Mouse (Mus musculus): ENCODE results near the gene Nmt1. TPM values are rescaled to one million over a fixed set of nuclear protein-coding genes. Genes with fewer than 3 reads are reported as not detected.

The Nmt1 gene
- total RNA-seq, 2 experiments from 2014 or later, result 169 to 173 TPM

DNA sequence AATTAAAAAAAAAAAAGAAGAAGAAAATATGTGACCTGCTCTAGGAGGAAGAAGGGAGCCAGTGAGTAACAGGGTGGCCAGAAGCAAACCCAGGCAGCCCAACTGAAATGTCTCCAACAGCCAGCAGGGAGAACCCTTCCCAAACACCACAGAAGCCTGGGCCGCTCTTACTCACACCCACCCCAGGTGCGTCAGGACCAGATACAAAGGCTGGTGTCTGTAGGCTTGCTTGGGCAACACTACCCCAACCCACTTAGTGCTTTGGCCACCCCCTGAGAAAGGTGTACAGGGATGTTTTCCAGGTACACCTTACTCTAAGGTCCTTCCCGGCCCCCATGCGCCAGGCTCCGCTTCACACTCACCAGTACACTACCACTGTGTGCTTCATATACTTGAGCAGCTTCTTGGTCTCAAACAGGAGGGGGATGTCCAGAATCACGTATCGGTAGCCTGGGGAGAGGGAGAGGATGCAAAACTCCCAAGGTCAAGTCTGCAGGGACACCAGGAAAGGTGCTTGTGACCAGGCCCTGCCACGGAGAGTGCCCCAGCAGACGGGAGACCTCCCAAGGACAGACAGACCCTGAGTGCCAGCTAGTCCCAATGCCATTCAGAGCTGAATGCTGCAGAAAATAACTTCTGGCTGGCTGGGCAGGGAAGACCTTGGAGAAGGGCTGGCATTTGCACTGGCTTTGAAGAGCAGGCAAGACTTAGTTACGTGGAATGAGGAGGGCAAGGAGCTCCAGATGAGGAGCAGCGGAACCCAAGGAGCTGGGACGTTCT lies 30.8 kb upstream of the Nmt1 start:
- peak in 1 of 2 experiments; percentile 8 for DNase-seq (ENCODE audit: low spot score in 2 of 2)
- Histone ChIP-seq H3K27ac (no peak overlapping the region), H3K4me3 (no peak overlapping the region)
- 0 out of 2 replicates have a peak, but pooled peaks have one; percentile 15 for TF ChIP-seq CTCF (conservative IDR thresholded peaks at IDR 0.05)

DNA sequence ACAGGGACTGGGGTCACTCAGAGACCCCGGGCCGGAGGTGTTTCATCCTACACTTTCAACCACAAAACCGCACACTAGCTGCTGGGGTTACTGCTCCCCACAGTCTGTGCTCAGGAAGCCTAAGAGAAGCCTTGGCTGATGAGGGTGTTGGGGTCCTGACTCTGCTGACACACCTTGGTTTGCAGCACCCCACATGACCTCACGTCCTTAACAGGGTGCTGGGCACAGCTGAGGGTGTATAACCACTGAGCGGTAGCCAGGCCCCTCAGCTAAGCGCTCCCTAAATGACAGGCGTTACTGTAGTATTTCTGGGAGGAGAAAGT lies 29.8 kb upstream of the Nmt1 start:
- TF ChIP-seq CTCF (conservative IDR thresholded peaks at IDR 0.05), result no peak
- Histone ChIP-seq H3K4me3 (no peak overlapping the region), H3K27ac (peak overlapping the region; percentile 64; the same call in 1 of the 2 replicates)
- DNase-seq (ENCODE audit: low spot score in 2 of 2), result no peak

DNA sequence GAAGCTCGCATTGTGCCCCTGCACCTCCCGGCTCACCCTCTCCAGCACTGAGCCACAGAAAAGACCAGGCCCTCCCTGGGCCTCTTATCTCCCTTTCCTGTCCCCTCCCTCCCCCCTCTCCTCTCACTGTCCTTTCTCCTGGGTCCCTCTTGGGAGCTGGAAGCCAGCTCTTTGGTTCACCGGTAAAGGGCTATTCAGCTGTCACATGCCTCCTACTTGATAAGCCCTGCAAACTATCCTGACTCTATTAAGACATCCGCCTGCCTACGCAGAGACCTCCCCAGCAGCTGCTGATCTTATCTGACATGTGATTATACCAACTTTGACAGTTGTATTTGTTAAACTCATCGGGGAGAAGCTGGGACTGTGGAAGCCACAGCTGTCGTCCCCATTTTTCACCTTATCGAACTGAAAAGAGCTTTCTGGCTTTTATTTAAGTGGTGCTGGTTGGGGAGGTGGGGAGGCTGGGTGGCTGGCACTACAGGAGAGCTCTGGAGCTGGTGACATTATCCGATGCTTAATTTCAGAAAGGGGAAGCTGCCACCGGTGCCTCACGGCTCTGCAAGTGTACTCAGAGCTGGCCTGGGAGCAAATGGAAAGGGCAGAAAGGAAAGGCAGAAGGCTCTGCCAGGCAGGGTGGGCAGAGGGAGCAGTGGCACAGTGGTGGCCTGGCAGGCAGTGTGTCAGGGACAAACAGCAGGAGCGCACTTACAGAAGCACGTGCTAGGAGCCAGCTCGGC lies 29.2 kb upstream of the Nmt1 start:
- peak in 1 of 2 experiments; percentile 9 for DNase-seq (ENCODE audit: low spot score in 2 of 2)
- no peak overlapping the region for H3K4me3 ChIP-seq
- TF ChIP-seq CTCF (conservative IDR thresholded peaks at IDR 0.05), result no peak
- peak overlapping the region; percentile 64 for H3K27ac ChIP-seq

DNA sequence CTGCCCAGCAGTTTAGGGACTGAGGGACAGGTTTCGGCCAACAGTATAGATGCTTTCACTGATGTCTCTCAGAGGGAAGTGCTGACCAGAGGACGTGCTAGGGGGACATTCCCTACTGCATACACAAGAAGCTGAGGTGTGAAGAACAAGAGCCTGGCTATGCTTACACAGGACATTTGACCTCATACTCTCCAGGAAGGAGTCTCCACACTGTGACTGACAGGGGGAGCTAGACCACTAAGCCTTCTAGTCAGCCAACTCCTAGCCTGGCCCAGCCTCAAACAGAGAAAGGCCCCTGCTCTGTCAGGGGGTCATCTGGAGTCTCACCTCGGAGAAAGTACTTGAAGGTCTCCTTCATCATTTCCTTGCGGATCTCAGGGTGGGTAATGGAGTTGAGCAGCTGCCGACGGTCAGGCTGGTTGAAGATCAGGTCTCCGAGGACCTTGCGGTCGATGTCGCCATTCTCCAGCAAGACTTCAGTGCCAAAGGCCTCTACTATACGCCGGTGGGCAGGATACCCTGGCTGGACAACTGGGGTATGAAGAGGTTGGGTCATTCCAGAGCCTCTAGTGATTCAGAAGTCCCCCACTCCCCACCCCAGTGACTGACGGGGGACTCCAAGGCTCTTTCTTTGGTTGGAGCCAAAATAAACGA lies 28.5 kb upstream of the Nmt1 start:
- DNase-seq (ENCODE audit: low spot score in 2 of 2), result peak in 1 of 2 experiments; percentile 8
- TF ChIP-seq CTCF (conservative IDR thresholded peaks at IDR 0.05), result no peak
- Histone ChIP-seq H3K27ac (peak overlapping the region; percentile 64), H3K4me3 (no peak overlapping the region)

DNA sequence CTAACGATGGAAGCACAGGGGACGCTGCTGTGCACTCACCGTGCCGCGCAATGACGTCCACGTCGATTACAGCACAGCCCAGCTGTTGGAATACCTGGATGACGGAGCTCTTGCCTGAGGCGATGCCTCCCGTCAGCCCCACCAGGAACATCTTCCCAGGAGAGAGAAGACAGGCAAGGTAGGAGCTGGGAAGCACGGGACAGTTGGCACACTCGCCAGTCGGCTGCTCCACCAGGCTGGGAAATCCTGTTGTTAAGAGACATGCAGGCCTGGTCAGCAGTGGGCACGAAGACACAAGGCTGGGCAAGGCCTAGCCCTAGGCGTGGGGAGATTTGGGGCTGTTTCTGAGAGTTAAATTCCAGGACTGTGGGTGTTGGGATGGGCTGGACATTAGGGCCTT lies 27.9 kb upstream of the Nmt1 start:
- no peak overlapping the region for H3K4me3 ChIP-seq
- no peak for DNase-seq (ENCODE audit: low spot score in 2 of 2)
- H3K27ac ChIP-seq, result no peak overlapping the region
- no peak for TF ChIP-seq CTCF (conservative IDR thresholded peaks at IDR 0.05)

DNA sequence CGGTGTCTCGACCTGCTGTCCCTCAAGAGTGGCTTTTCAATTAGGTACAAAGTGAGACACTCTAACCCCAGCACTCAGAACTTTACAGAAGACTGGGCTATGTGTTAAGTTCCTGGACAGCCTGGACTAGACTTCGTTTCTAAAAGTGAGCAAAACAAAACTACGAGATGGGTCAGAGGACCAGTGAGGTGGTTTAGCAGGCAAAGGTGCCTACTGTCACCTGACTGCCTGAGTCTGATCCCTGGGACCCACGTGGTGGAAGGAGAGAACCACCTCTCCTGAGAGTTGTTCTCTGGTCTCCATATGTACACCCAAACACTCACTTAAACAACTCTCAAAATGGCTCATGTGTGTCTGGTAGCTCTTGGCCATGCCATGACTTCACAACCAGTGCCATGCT lies 26.9 kb upstream of the Nmt1 start:
- TF ChIP-seq CTCF (conservative IDR thresholded peaks at IDR 0.05), result no peak
- DNase-seq (ENCODE audit: low spot score in 2 of 2), result no peak
- Histone ChIP-seq H3K4me3 (no peak overlapping the region), H3K27ac (no peak overlapping the region)

DNA sequence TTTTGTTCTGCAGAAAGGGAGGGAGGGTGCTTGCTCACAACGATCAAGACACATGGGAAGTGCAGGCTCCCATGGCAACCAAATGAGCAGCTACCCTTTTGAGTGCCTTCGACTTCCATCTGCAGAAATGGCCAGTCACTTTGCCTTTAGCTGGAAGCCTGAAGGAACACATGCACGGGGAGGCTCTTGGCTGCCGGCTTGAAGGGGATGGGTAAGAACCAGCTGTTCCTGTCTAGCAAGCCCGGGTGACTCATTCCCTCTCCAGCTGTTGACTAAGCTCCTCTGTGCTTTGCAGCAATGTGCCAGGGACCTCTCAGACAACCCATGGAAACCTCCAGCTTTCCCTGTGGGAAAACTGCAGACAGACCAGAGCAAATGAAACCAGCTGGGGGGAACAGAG lies 24.8 kb upstream of the Nmt1 start:
- peak; percentile 63 to 82 for DNase-seq (ENCODE audit: low spot score in 2 of 2)
- H3K4me3 ChIP-seq, result no peak overlapping the region
- H3K27ac ChIP-seq, result peak overlapping the region; percentile 82
- no peak for TF ChIP-seq CTCF (conservative IDR thresholded peaks at IDR 0.05)

DNA sequence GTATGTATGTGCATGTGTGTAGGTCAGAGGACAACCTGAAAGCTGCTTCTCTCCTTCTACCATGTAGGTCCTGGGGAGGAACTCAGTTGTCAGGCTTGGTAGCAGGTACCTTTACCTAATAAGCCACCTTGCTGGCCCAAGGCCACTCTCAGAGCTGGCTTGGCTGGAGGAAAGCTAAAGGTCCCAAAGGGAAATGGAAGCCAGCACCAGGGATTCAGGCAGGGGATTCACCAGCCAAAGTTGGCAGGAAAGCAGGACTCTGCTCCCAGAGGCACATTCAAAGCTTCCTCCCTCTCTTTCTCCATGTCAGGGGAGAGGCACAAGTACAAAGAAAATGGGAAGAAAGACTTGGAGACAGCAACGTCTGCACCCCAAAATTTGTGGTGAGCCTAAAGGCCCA lies 23.1 kb upstream of the Nmt1 start:
- TF ChIP-seq CTCF (conservative IDR thresholded peaks at IDR 0.05), result no peak
- DNase-seq (ENCODE audit: low spot score in 2 of 2), result no peak
- no peak overlapping the region for H3K4me3 ChIP-seq
- H3K27ac ChIP-seq, result peak overlapping the region; percentile 73

DNA sequence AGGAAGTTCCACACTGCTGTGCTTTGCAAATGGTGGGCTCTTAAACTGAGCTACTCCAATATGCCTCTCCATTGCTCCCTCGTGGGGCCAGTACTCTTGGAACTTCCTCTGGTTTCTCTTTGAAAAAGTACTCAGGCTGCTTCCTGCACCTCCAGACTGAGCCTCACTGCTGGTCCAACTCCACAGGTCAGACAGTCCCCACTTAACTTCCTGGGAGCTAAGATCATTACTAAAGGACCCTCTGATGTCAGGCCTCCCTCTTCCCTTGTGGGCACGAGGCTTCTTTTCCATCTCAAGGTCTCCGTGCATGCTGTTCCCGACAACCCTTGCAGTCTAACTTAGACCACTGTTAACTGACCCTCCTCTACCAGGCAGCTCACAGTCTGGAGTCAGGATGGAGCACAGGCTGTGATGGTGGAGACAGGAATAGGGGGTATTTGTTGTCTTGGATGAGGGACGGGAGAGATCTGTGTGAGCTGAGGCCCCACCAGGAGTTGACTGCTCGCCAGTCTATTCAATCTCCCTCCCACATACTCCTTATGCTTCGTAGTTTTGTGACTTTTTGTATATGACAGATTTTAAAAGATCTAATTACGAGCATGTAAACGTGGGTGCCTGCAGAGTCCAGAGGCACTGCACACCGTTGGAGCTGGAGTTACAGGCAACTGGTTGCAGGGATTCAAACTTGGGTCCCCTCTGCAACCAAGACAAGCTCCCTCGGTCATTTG lies 22.6 kb upstream of the Nmt1 start:
- no peak for DNase-seq (ENCODE audit: low spot score in 2 of 2)
- no peak overlapping the region for H3K4me3 ChIP-seq
- no peak for TF ChIP-seq CTCF (conservative IDR thresholded peaks at IDR 0.05)
- H3K27ac ChIP-seq, result peak overlapping the region; percentile 73

DNA sequence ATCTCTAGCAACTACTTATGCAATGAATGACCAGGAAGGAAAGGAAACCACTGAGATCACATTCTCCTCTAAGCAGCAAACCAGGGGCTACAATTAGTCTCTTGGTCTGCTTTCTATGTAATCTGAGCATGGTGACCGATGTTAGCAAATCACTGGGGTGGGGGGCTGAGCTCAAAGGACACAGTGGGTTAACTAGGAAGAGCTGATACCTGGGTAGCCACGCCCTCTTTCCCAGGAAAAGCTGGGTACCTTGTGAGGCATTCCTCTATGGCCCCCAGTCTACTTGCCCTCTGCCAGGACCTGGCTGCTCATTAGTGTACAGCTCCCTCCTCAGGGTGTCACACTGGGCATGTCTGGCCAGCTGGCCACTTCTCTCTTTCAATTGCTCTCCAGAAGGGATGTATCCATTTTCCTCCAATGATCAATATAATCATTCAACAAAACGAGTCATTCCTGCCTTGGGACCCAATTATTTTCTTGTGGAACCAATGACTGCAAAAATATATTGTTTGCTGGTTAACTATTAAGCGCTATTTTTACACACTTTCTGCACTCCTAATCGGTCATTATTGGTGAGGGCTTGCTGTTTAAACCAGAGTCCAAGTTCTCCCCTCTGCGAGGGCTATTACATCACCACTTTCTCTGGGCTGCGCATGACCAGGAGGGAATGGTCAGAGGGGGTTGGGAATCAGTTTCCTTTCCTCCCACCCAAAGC lies 21.5 kb upstream of the Nmt1 start:
- H3K4me3 ChIP-seq, result no peak overlapping the region
- no peak for DNase-seq (ENCODE audit: low spot score in 2 of 2)
- peak overlapping the region; percentile 73 for H3K27ac ChIP-seq
- TF ChIP-seq CTCF (conservative IDR thresholded peaks at IDR 0.05), result no peak

DNA sequence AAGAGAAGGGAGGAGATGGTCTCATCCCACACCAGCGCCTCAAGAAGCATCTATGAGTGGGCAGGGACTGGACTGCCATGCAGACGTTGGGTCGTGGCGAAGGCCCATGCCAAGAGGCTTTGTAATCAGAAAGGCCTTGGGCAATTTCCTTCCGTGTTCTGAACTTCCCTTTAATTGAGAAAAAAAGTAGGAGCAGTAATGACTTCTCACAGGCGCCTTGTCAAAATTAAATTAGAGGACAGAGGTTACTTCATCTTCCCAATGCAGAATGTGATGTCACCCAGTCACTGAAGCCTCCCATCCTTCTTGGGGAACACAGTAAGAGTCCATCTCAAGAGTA lies 21.0 kb upstream of the Nmt1 start:
- Histone ChIP-seq H3K27ac (peak overlapping the region; percentile 73), H3K4me3 (no peak overlapping the region)
- no peak for DNase-seq (ENCODE audit: low spot score in 2 of 2)
- no peak for TF ChIP-seq CTCF (conservative IDR thresholded peaks at IDR 0.05)

DNA sequence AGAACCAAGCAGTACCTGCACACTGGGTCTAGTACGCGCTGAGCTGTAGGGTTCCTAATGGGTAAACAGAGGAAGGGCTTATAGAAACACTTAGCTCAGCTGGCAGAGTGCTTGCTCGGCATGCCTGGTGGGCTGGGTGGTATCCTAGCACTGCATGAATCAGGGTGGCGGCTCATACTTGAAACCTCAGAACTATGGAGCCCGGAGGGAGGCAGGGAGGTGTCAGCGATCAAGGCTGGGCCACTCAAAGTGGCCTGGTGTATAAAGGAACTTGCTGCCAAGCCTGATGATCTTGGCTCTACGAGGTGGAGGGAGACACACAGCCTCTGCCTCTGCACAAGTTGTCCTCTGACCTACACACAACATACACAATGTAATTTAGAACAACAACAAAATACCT lies 19.4 kb upstream of the Nmt1 start:
- peak overlapping the region; percentile 46 for H3K27ac ChIP-seq

More for the DNA sequence above, 19.4 kb upstream of the Nmt1 start:
- TF ChIP-seq CTCF (conservative IDR thresholded peaks at IDR 0.05), result no peak
- DNase-seq (ENCODE audit: low spot score in 2 of 2), result no peak
- H3K4me3 ChIP-seq, result no peak overlapping the region
